Mouse (Mus musculus) heart, embryonic 16.5 days (tissue): ENCODE data around the gene Synj1. TPM values are rescaled to one million over a fixed set of nuclear protein-coding genes. Genes with fewer than 3 reads are reported as not detected.

ENCODE experiments used
- ATAC-seq: fragments of 200-750 bp; cut with Nextera tagmentation; replicated peaks from 2 replicates; pipeline ENCODE4 v1.8.0; 2017; ENCODE audit warnings: moderate number of reproducible peaks; ENCODE audit not compliant: insufficient read depth, low FRiP score; ENCODE audit errors: extremely low read depth
- H3K27ac ChIP-seq: fragments of 300-500 bp; sonication (generic); 2 replicates; pipeline ENCODE4 v1.5.1; 2014; ENCODE audit warnings: mild to moderate bottlenecking, low read length, control low read depth, moderate library complexity
- H3K27me3 ChIP-seq: fragments of 300-500 bp; sonication (generic); 2 replicates; pipeline ENCODE4 v1.6.1; 2014; ENCODE audit warnings: low read length, mixed read lengths; ENCODE audit not compliant: control insufficient read depth, insufficient read depth
- H3K36me3 ChIP-seq: fragments of 300-500 bp; sonication (generic); 2 replicates; pipeline ENCODE4 v1.6.1; 2014; ENCODE audit not compliant: control insufficient read depth, insufficient read depth
- H3K4me1 ChIP-seq: fragments of 300-500 bp; sonication (generic); 2 replicates; pipeline ENCODE4 v1.6.1; 2014; ENCODE audit warnings: low read length, mixed read lengths; ENCODE audit not compliant: control insufficient read depth, insufficient read depth
- H3K4me2 ChIP-seq: fragments of 300-500 bp; sonication (generic); 2 replicates; pipeline ENCODE4 v1.6.1; 2014; ENCODE audit warnings: low read depth, mild to moderate bottlenecking, control low read depth, low read length
- H3K4me3 ChIP-seq: fragments of 300-500 bp; sonication (generic); 2 replicates; pipeline ENCODE4 v1.5.1; 2014; ENCODE audit warnings: mild to moderate bottlenecking, control low read depth, low read length
- H3K9ac ChIP-seq: fragments of 300-500 bp; sonication (generic); 2 replicates; pipeline ENCODE4 v1.6.1; 2014; ENCODE audit warnings: low read length, control low read depth
- H3K9me3 ChIP-seq: fragments of 300-500 bp; sonication (generic); replicated peaks from 2 replicates; pipeline ENCODE4 v1.6.1; 2016; ENCODE audit warnings: low read length; ENCODE audit not compliant: control insufficient read depth
- WGBS: fragments of 180-500 bp; shearing (Covaris S2); extraction: QIAGEN DNeasy Blood & Tissue Kit; methylation state at CpG from one replicate; pipeline ENCODE4 v1.1.7; 2014; 5-methylcytosine and 5-hydroxymethylcytosine counted together
- polyA plus RNA-seq: library from polyadenylated mRNA; unstranded; fragments of >200 nt; fragmentation: Nextera tagmentation; extraction: Ambion mirVana; gene quantifications from 2 replicates; pipeline ENCODE4 v1.2.1, GENCODE M21; 2015

Gene Synj1
- polyA plus RNA-seq, 1 experiment from 2014 or later: 10.8 TPM

DNA sequence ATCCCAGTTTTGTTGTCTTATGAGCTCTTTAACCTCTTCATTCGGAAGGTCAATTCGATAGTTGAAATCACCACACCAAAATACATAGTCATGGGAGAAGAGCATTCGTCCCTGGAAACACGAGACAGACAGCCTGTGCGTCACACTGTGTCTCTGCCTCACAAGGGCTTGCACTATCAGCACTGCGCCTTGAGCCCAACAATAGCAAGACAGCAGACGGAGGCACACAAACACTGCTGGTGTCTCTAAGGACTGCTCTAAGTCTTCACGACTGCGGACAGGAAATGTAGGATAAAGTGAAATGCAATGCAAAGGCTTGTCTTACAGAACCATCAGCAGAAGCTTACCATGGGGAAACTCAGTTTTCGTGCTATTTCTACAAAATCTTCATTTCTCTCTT, 47.2 kb downstream of the Synj1 start:
- no peaks in the 10 kb centered on the region for H3K9me3 ChIP-seq
- WGBS: 75% methylated on average over 10 of the region's 10 CpGs
- H3K27me3 ChIP-seq: no peaks in the 10 kb centered on the region
- H3K9ac ChIP-seq: no peak overlapping the region
- ATAC-seq: no peak
- H3K27ac ChIP-seq: no peak overlapping the region
- no peaks in the 10 kb centered on the region for H3K4me1 ChIP-seq
- peaks cover 13% of the 10 kb centered on the region for H3K36me3 ChIP-seq
- H3K4me2 ChIP-seq: no peak overlapping the region
- H3K4me3 ChIP-seq: no peak overlapping the region

DNA sequence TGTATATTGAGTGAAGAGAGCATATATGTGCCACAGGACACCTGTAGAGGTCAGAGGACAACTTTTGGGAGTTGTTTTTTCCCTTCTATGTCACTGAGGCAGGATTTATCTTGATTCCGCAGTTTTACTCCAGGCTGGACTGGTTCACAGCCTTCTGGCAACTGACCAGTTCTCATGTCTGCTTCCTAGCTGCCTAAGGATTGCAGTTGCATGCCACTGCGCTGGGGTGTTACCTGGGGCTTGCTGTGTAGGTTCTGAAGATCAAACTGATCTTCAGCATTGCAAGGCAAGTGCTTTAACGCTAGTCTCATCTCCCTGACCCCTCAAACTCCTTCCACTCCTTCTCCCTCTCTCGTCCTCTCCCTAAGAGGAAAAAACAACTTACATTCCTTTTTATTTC, 47.9 kb downstream of the Synj1 start:
- peaks cover 13% of the 10 kb centered on the region for H3K36me3 ChIP-seq
- H3K9me3 ChIP-seq: no peaks in the 10 kb centered on the region
- no peaks in the 10 kb centered on the region for H3K4me1 ChIP-seq
- 89% methylated on average over 4 of the region's 4 CpGs for WGBS
- no peaks in the 10 kb centered on the region for H3K27me3 ChIP-seq
- ATAC-seq: no peak
- H3K4me2 ChIP-seq: no peak overlapping the region
- H3K4me3 ChIP-seq: no peak overlapping the region
- H3K9ac ChIP-seq: no peak overlapping the region
- no peak overlapping the region for H3K27ac ChIP-seq

DNA sequence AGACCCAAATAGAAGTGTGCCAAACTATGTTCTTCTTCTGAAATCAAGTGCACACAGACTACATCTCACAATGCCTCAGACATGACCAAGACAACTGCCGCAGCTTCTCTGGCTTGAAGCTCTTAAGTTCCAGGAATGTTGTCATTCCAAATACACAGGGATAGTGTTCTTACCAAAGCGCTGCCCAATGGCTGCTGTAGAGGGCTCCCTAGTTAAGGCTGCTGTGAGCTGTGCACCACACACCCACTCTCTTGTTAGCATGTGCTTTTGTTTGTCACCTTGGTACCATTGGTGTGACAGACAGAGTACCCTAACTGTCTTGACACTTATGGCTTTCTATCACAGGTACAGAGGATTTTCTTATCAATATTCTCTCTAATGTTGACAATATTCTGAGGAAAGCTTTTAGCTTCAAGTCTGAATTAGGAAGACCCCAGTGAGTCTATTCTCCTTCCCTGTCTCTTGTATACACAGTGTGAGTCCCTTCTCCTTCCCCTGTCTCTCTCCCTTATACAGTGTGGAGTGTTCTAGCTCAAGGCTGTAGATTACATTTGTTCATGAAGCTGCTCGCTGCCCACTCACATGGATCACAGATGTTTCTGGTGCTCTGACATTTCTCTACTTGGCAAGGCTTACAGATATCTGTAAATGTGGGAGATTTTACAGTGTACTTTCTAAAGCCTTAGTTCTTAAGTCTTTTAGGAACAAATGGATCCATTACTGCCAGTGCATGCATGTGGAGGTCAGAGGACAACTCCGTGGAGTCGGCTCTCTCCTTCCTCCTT, 52.6 kb downstream of the Synj1 start:
- Histone ChIP-seq H3K9me3 (no peaks in the 10 kb centered on the region), H3K27ac (no peak overlapping the region), H3K27me3 (no peaks in the 10 kb centered on the region), H3K4me2 (no peak overlapping the region), H3K4me3 (no peak overlapping the region), H3K36me3 (peaks cover 11% of the 10 kb centered on the region), H3K9ac (no peak overlapping the region), H3K4me1 (no peaks in the 10 kb centered on the region)
- 70% methylated on average over 5 of the region's 5 CpGs for WGBS
- ATAC-seq: no peak; the same call in 1 of the 2 replicates

GRCm38 (mm10) chr16:90955494-90955893, 55.6 kb downstream of the Synj1 start:
- Histone ChIP-seq H3K27ac (peak overlapping the region; percentile 46; the same call in 1 of the 2 replicates), H3K9ac (no peak overlapping the region), H3K4me1 (no peaks in the 10 kb centered on the region; the same call in 1 of the 2 replicates), H3K9me3 (no peaks in the 10 kb centered on the region), H3K4me2 (no peak overlapping the region), H3K36me3 (peaks cover 9% of the 10 kb centered on the region; the same call in 1 of the 2 replicates), H3K4me3 (no peak overlapping the region), H3K27me3 (no peaks in the 10 kb centered on the region)
- ATAC-seq: peak; percentile 69
- 42% methylated on average over 6 of the region's 6 CpGs for WGBS

DNA sequence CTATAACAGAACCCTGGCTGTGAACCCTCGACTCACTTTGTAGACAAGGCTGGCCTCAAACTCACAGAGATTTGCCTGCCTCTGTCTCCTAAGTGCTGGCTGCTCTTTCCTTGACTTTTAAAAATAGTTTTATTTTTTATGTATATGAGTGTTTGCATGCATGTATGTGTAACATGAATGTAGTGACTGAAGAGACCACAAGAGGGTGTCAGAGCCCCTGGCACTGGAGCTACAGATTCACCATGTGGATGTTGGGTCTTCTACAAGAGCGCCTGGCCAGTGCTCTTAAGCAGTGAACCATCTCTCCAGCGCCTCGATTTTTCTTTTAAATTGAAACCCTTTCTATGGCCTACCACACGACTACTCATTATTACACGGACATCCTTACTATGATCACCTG, 57.3 kb downstream of the Synj1 start:
- Histone ChIP-seq H3K27ac (no peak overlapping the region), H3K9me3 (no peaks in the 10 kb centered on the region), H3K4me3 (no peak overlapping the region), H3K9ac (no peak overlapping the region), H3K36me3 (peaks cover 5% of the 10 kb centered on the region; the same call in 1 of the 2 replicates), H3K27me3 (no peaks in the 10 kb centered on the region), H3K4me2 (no peak overlapping the region), H3K4me1 (no peaks in the 10 kb centered on the region; the same call in 1 of the 2 replicates)
- no peak for ATAC-seq
- 89% methylated on average over 6 of the region's 6 CpGs for WGBS

DNA sequence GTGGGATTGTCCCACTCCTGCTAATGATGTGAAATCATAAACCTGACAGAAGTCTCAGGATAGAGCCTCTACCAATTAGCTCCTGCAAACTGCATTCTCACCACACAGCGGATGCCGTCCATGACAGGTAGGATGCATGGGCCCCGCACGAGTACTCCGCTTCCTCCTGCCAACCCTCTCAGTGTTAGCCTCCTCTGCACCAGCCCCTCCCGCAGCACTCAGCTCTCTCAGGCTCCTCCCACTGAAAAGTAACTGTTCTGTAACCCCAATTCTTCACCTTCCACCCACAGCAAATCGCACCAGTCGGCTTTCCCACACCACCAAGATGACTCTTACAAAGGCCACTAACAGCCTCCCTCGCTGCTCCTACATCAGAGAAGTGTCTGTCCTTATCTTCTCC, 58.0 kb downstream of the Synj1 start:
- H3K27ac ChIP-seq: no peak overlapping the region
- peaks cover 5% of the 10 kb centered on the region; the same call in 1 of the 2 replicates for H3K36me3 ChIP-seq
- no peaks in the 10 kb centered on the region for H3K9me3 ChIP-seq
- no peak for ATAC-seq
- no peaks in the 10 kb centered on the region; the same call in 1 of the 2 replicates for H3K4me1 ChIP-seq
- H3K9ac ChIP-seq: no peak overlapping the region
- H3K27me3 ChIP-seq: no peaks in the 10 kb centered on the region
- no peak overlapping the region for H3K4me2 ChIP-seq
- WGBS: 84% methylated on average over 9 of the region's 9 CpGs
- H3K4me3 ChIP-seq: no peak overlapping the region

DNA sequence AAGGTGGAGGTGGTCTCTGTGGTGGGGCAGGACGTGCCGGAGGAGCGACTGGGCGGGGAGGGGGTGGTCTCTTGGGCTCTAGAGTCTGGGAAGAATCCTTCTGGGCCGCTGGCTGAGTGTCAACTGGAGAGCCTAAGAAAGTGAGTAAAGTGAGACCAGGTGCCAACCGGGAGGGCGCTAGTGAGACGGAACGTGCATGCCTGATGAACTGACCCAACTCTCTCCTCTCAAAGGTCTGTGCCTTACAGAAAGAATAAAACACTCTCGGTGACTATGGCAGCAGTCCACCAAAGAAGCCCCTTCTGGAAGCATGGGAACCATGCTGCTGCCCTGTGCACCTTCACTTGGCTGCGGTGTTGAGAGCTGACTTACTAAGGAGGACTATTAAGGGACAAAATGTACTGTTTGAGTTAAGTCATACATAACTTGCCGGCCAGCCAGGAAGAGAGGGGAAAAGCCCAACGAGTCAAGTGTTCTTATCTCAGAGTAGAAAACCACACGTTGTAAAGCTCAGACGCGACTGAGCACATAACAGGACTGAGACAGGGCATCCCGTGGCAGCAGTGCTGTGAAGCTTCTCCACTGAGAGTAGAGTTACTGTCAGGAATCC, 60.6 kb downstream of the Synj1 start:
- ATAC-seq: no peak
- Histone ChIP-seq H3K36me3 (peaks cover 5% of the 10 kb centered on the region; the same call in 1 of the 2 replicates), H3K27me3 (no peaks in the 10 kb centered on the region), H3K9ac (no peak overlapping the region), H3K4me1 (no peaks in the 10 kb centered on the region; the same call in 1 of the 2 replicates), H3K9me3 (no peaks in the 10 kb centered on the region), H3K27ac (no peak overlapping the region), H3K4me2 (no peak overlapping the region), H3K4me3 (no peak overlapping the region)
- WGBS: 40% methylated on average over 17 of the region's 17 CpGs

DNA sequence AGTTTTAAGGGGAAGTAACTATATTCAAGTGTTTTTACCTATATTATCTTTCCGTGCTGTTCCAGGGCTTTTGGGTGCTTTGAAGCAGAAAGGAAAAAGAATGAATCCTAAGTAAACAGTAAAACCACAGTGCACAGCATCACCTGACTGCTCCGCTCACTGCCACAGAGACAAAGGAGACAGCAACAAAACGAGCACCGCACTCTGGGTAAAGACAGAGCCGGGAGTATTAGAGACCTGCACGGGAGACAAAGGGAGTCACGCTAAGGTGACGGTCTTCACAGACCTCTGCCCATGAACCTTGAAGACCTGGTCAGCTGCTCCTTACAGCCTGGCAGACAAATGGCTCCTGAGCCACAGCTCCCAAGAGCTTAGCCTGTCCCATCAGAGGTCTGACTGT, 64.1 kb downstream of the Synj1 start:
- Histone ChIP-seq H3K4me3 (no peak overlapping the region), H3K27ac (no peak overlapping the region), H3K36me3 (peaks cover 18% of the 10 kb centered on the region), H3K9me3 (no peaks in the 10 kb centered on the region), H3K4me1 (no peaks in the 10 kb centered on the region), H3K4me2 (no peak overlapping the region), H3K27me3 (no peaks in the 10 kb centered on the region), H3K9ac (no peak overlapping the region)
- WGBS: 88% methylated on average over 8 of the region's 8 CpGs
- ATAC-seq: no peak

DNA sequence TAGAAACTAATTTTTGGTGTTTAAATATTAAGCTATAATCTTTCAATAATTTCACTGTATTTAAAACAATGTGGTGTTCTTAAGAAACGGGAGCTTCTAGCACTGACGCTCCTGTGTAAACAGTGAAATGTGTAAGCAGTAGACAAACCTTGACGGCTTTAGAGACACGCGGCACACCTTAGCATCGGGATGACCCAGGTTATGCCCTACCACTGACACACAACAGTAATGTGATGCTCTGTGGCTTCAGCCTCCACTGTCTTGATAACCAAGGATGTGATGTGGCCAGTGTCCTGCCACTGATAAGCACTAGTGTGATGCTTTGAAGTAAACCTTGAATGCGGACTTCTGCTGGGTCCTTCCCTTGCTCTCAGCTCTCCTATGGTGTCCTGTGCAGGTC, 69.9 kb downstream of the Synj1 start:
- no peak overlapping the region for H3K4me3 ChIP-seq
- ATAC-seq: no peak
- no peak overlapping the region for H3K4me2 ChIP-seq
- H3K9me3 ChIP-seq: no peaks in the 10 kb centered on the region
- peaks cover 33% of the 10 kb centered on the region for H3K36me3 ChIP-seq
- H3K9ac ChIP-seq: no peak overlapping the region
- no peaks in the 10 kb centered on the region for H3K27me3 ChIP-seq
- WGBS: 92% methylated on average over 7 of the region's 7 CpGs
- no peak overlapping the region for H3K27ac ChIP-seq
- no peaks in the 10 kb centered on the region for H3K4me1 ChIP-seq
